Mouse (Mus musculus): Measurements from ENCODE around the gene Pla2g2f.

DNA sequence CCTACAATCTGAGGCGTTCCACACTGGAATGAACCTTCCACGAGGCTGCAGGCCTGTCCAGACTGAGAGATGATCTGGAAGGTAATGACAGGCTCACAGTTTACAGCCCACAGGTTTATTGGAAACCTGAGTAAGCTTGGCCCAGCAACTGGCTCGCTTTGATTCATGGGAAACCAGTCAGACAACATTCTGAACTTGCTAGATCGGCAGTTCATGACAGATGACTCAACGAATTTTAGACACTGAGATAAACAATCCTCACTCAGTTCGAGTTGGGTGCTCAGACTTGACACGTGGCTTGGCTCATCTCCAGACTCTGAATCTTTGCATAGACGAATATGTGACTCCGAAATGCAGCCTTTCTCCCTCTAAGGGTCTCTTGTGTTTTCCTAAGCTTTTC is 35.2 kb upstream of the Pla2g2f start:
- TF ChIP-seq CTCF (IDR thresholded peaks at IDR 0.05; ENCODE audit: low read depth, low read length) (no peak), GATA1 (IDR thresholded peaks at IDR 0.05; ENCODE audit: borderline replicate concordance, low read length) (no peak), TAL1 (conservative IDR thresholded peaks at IDR 0.05; ENCODE audit: low read depth, low read length) (no peak)

Measured in G1E (cell line).